Mouse (Mus musculus): ENCODE data around the gene Lrig3.

Gene Lrig3

DNA sequence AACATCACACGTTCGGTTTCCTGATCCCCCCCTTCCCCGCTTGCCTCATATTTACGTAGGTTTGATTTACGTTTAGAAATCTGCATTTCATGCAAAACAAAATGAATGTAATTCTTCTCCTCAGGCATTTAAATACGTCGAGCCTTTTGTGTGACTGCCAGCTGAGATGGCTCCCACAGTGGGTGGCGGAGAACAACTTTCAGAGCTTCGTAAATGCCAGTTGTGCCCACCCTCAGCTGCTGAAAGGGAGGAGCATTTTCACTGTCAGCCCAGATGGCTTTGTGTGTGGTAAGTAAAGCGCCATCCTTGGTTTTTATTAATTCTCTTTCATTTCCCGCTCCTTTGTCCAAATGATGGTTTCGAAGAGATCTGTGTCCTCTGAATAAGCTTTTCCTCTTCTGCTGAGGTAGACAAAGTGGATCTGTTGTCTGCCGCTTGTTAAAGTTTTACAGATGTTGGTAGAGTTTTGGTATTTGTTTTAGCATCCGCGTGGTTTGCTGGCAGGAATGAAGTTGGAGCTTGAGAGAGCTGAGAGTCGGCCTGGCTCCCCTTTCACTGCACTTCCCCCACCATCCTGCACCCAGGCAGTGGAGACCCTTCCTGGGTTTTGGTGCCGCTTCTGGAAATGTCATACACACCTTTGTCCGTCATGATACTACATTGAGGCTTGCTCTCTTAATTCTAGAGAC is 37.0 kb downstream of the Lrig3 start:
- peak; percentile 62 to 72 for DNase-seq

DNA sequence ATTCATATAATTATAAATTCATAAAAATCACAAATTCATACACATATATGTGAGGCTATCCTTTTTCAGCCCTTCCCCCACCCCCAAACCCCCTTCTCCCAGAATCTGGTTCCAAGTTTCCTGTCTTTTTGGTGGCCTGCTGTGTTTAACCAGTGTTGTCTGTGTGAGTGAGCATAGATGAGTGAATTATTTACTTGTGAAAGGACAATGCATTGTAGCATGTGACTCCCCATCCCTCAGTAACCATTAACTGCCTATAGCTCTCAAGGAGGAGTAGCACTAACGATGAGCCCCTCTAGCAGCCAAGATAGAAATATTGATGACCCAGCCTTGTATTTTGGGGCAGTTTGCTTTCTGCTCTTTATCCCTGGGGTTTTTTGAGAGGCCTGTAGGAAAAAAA is 37.9 kb downstream of the Lrig3 start:
- peak in 1 of 2 experiments; percentile 35 for DNase-seq

- DNase-seq = no peak
Measured at GRCm38 (mm10) chr10:126013667-126014066, 47.7 kb downstream of the Lrig3 start.

DNA sequence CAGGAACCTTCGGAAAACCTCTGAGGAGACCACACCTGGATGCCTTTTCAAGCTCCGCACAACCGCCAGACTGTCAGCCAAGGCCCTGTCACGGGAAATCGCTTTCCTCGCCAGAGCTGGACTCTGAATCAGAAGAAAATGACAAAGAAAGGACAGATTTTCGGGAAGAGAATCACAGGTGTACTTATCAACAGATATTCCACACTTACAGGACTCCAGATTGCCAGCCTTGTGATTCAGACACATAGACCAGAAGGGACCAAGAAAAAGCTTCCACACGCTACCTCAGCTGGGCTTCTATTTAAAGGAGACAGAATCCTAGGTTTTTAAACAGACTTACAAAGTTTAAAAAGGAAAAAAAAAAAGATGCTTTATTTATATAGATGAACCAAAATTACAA is 48.7 kb downstream of the Lrig3 start:
- no peak for DNase-seq

DNA sequence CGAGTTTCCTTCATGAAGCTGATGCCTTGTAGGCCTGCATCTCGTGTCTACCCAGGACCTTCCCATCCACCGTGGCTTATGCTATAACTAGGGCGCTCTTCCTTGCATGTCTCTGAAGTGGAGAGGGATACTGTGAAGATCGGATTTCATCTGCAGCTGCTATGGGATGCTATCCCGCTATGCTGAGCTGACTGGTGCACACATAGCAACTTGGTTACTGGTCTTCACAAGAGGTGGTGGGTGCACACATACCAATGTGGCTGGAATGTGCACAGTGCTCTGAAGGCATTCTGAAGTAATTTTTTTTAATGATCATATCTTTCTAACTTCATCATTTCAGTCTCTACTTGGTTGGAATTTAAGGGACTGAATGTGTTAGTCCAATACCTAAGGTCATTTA is 49.7 kb downstream of the Lrig3 start:
- no peak for DNase-seq

DNA sequence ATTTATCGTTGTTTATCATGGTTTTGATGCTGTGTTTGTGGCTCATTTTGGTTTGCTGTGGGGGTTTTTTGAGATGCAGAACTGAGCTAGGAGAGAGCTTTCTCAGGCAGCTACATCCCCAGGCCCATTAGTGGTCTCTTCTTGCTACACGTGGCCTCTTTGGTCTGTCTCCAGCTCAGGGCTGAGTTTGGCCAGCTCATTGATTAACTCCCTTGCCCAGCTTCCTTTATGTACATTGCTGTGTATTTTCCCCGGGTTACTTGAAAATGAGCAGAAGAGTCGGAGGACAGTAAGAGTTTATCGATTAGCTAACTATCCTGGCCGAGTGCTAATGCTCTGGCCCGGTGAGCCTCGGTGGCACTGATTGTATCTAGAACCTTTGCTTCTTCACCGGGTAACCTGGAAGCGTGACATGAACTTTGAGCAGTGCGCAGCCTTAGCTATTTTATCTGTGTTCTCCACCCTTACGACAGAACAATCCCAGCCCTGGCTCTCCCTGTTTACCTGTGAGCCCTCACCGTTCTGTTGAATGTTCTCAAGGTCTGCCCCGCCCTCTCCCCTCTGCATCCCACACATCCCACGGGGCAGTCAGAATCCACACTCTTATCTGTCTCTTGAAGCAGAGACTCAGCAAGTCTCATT is 53.5 kb downstream of the Lrig3 start:
- DNase-seq = no peak

DNA sequence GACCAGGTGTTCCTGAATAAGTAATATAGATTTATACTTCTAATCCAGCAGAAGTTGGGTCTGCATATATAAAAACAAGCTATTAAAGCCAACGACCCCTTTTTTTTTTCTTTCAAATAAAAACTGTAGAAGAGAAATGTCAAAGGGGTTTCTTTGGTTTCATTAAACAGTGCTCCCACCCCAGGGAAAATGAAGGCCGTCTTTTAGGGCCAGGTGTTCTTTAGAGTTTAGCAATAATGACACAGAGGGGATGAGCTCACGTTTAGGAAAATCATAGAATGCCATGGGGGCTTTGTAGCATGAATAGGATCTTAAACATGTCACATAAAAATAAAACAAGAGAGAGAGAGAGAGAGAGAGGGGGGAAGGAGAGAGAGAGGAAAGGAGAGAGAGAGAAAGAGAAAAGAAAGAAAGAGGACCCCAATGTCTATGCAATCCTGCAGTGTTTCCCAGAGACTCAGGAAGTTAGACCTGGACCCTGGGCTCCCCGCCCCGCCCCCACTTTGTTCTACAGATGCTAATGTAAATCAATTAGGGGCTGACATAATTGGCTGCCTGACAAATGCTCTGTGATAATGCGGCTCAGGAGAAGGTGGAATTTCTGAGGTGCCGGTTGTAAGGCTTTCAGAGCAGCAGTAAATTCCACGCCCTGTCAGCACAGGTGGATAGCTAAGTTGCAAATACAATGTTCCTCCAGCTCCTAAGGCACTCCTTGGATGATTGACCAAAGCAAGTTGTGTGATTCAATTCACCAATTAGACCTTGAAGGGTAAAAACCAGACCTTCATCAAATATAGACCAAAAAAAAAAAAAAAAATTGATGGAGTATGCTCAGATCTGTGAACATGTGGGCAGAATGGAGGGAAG is 62.8 kb downstream of the Lrig3 start:
- peak in 1 of 2 experiments; percentile 19 for DNase-seq

DNA sequence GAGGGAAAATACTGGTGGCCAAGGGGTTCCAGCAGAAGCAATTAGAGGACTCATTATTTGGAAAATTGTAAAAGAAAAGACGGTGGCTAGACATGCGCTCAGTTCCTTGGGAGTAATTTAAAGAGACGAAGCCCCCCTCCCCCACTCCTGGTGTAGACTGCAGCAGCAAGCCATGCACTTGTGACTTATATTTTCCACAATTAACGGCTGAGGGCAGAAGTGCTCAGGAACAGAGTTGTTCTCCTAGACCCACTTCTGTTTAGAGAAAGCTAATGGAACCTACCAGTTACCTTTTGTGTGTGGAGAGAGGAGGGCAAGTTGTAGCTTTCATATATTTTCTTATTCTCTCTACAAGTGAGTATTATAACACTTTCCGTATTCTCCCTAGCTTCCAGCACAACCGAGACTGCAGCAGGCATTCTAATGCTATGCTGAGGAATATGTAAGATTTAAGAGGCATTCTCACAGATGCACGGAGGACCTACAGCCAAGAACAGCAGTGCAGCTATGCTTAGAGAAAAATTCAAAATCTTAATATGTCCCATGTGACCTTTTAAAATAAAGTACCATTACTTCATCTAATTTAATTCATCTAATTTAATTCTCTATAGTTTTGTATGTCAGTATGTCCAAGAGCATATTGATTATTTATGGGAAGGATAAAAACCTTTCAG is 63.6 kb downstream of the Lrig3 start:
- DNase-seq = no peak

- DNase-seq = no peak
Measured at GRCm38 (mm10) chr10:126056881-126057280, 90.9 kb downstream of the Lrig3 start.

DNA sequence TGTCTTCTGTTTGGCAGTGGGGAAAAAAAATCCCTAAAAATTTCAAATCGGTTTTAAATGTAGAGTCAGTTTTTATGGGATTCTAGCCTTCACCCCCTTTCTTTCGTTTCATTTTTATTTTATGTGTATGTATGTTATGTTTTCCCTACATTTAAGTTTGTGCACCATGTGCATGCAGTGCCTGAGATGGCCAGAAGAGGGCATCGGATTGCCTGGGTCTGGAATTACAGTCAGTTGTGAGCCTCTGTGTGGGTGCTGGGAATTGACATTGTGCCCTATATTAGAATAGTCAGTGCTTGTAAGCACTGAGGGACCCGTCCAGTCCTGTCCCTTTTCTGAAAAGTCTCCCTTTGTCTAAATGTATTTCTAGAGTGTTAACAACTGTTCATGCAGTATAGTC is 96.8 kb downstream of the Lrig3 start:
- no peak for DNase-seq

All from kidney, postnatal 36 days (tissue).